Mouse (Mus musculus) naive thymus-derived CD4-positive, alpha-beta T cell, adult 5 months (primary cell): ENCODE results near the gene Cd33. TPM values are rescaled to one million over a fixed set of nuclear protein-coding genes. Genes with fewer than 3 reads are reported as not detected.

ENCODE experiments used
- polyA plus RNA-seq: library from polyadenylated mRNA; unstranded; fragments of 100-300 nt; shearing (Covaris generic); gene quantifications from one replicate; pipeline ENCODE4 v1.2.1, GENCODE M21; 2017

Cd33 gene
- polyA plus RNA-seq = not detected

DNA sequence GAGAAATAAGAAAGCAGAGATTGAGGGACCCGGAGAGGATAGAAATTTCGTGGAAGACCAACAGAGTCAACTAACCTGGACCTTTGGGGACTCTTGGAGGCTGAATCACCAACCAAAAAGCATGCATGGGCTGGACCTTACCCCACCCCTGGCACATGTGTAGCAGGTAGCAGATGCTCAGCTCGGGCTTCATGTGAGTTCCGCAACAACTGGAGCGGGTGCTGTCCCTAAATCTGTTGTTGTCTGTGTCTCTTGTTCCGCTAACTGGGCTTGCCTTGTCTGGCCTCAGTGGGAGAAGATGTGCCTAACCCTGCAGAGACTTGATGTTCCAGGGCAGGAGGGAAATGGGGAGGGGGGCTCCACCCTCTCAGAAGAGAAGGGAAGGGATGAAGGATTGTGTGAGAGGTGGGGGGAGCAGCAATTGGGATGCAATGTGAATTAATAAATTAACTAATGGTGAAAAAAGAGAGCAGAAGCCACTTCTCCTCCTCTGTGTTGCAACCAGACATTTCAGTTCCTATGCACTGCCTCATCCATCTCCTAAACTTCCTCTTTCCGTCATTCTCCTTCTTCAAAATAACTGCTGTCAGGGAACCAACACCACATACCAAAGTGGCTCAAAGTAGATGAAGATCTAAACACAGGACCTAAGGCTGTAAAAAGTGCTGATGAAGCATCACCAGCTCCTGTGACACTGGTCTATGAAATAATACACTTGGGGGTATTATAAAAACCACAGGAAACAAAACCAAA, at the start of gene Cd33:
TSS of gene Cd33 (minus strand) at position 204 of the 753 bp plus-strand sequence.

DNA sequence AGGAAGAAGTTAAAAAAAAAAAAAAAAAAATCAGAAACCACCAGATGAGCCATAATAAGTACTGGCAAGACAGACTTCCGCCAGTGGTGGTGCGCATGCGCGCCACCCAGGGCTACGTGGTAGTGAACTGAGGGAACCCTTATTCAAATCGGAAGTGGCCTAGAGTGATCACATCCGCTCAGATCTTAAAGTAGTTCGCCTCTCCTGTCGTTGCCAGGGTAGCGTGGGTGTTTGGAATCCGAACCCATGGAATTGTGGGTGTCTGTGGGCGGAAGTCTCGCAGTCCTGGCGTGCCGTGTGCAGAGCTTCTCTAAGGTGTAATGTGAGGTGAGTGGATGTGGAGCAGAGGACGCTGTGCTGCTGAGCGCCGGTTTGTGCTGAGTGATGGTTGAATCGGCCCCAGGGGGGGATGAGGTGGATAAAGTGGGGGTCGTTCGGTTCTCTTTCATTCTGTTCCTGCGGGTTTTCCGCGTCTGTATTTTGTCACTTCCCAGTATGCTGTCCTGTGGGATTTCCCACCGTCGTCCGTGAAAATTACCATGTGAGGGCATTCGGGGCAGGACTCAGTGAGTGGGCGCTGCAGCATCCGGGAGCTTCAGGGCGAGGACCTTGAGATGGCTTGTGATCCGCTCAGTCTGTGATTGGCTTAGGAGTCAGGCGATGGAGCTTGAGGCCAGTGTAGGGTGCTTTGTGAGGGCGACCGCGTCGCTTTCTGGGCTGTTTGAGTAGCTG, 35.4 kb upstream of the Cd33 start, which contains the start of gene Zfp719:
TSS of gene Zfp719 (plus strand) at position 171 of the 732 bp plus-strand sequence.

DNA sequence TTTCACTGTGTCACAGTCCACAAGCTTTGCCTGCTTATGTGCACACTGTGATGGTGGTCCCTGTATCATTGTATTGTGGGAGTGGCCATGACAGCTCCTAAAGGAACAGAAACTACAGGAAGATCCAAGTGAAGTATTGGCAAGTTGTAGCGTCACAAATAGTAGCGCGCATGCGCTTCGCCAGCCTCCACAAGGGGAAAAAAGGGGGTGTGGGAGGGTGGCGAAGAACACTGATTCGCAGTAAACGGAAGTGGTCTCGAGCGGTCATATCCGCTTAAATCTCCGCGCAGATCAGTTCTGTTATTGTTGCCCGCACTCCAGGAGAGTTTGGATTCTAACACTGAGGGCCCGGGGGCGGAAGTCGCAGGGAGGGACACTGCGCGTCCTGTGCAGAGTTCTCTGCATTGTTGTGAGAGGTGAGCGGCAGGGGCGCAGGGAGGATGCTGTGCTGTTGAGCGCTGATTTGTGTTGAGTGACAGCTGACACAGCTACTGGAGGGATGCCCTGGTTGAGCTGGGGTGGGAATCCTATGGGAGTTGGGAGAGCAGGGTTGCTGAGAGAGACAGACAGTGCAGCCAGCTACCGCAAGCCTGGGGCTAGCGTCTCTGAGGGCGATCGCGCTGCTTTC, 17.9 kb upstream of the Cd33 start, which contains the start of gene Zfp658:
TSS of gene Zfp658 (plus strand) at position 251 of the 628 bp plus-strand sequence.

DNA sequence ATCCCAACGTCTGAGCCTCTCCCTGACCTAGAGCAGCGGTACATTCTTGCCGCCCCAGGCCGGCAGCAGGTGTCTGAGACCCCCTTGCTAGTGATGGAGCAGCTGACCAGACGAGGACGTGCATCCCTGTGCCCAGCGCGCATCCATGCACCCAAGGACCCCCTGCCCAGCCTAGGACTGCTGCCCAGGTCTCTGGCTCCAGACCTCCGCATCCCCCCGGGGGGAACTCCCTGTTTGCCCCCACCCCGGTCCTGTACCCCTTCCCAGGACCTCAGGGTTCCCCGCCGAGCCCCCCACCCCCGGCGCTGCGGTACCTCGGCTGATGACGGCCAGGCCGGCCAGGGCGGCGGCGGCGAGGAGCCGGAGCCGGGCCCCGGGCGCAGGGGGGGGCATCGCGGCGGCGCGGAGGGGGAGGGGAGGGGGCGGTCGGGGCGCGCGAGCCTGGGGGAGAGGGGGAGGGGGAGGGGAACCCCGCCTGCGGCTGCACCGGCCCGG, 54.5 kb downstream of the Cd33 start, which contains the start of gene Iglon5:
TSS of gene Iglon5 (minus strand) at position 445 of the 495 bp plus-strand sequence.

Other genes with a start within 250 kb of the Cd33 start
- gene Zfp715, start 231.1 kb downstream of the Cd33 start, polyA plus RNA-seq = 17.8 TPM
- gene Siglecf, start 193.1 kb downstream of the Cd33 start, polyA plus RNA-seq = not detected
- gene Siglecg, start 136.2 kb downstream of the Cd33 start, polyA plus RNA-seq = 0.14 TPM
- gene Lim2, start 116.8 kb downstream of the Cd33 start, polyA plus RNA-seq = not detected
- gene Nkg7, start 107.4 kb downstream of the Cd33 start, polyA plus RNA-seq = 3.4 TPM
- gene Cldnd2, start 103.6 kb downstream of the Cd33 start, polyA plus RNA-seq = not detected
- 36.6 TPM for gene Etfb, start 100.3 kb downstream of the Cd33 start, polyA plus RNA-seq
- gene Gm45233, start 100.3 kb downstream of the Cd33 start, polyA plus RNA-seq = not detected
- gene Vsig10l, start 81.3 kb downstream of the Cd33 start, polyA plus RNA-seq = 0.75 TPM
- gene Iglon5, start 54.4 kb downstream of the Cd33 start, polyA plus RNA-seq = not detected
- gene 4931406B18Rik, start 38.5 kb downstream of the Cd33 start, polyA plus RNA-seq = not detected
- gene Zfp658, start 17.8 kb upstream of the Cd33 start, polyA plus RNA-seq = 4.4 TPM
- 4.4 TPM for gene Zfp719, start 35.2 kb upstream of the Cd33 start, polyA plus RNA-seq
- not detected for gene Zfp819, start 62.7 kb upstream of the Cd33 start, polyA plus RNA-seq
- not detected for gene Ceacam18, start 90.3 kb upstream of the Cd33 start, polyA plus RNA-seq
- 0.50 TPM for gene Siglece, start 115.7 kb upstream of the Cd33 start, polyA plus RNA-seq
- gene Ctu1, start 127.6 kb upstream of the Cd33 start, polyA plus RNA-seq = 6.1 TPM
- not detected for gene Klk14, start 146.0 kb upstream of the Cd33 start, polyA plus RNA-seq
- not detected for gene Klk13, start 168.1 kb upstream of the Cd33 start, polyA plus RNA-seq
- gene Klk12, start 224.5 kb upstream of the Cd33 start, polyA plus RNA-seq = not detected
- not detected for gene Klk11, start 230.2 kb upstream of the Cd33 start, polyA plus RNA-seq
- not detected for gene Klk10, start 236.6 kb upstream of the Cd33 start, polyA plus RNA-seq
- not detected for gene Klk9, start 247.5 kb upstream of the Cd33 start, polyA plus RNA-seq